Mouse (Mus musculus): ENCODE data around the gene Dock3. TPM values are rescaled to one million over a fixed set of nuclear protein-coding genes. Genes with fewer than 3 reads are reported as not detected.
"Not testable (repeated sequence)": the region's sequence is repeated elsewhere in the genome, so short reads cannot be mapped to it uniquely, and the experiment has no call there.

Dock3 gene
- polyA plus RNA-seq, 1 experiment from 2014 or later, result 0.20 TPM

DNA sequence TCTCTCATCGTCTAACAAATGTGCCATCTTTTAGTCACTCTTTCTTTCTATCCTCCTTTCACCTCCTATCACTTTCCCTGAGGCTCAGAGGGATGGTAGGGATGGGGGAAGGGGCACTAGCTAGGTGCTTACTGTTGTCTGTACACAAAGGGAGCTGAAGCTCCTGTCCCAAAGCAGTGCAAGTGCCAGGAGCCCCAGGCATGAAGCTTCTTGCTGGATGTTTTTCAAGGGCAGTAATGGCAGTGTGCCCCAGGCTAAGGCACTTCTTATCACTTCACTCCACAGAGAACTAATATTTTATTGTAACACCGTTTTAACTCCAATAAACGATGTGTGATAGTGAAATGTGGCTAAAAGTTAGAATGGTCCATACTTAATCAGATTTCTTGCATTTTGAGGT lies 118.9 kb downstream of the Dock3 start:
- no peak for ATAC-seq (replicated peaks; ENCODE audit: low FRiP score, low read depth)
- no peaks in the 10 kb centered on the region for H3K36me3 ChIP-seq (ENCODE audit: insufficient read depth, low read length)
- no peaks in the 10 kb centered on the region for H3K4me1 ChIP-seq (replicated peaks; ENCODE audit: insufficient read depth, low read length)
- no peak overlapping the region for H3K4me3 ChIP-seq (replicated peaks; ENCODE audit: low read depth, low read length)
- 59% methylated on average over 3 of the region's 3 CpGs for WGBS
- H3K27ac ChIP-seq, result no peak overlapping the region
- no peak for TF ChIP-seq CTCF (IDR thresholded peaks at IDR 0.05; ENCODE audit: low read depth)
- DNase-seq (ENCODE audit: low spot score), result no peak
- no peak overlapping the region for H3K9ac ChIP-seq (ENCODE audit: low read depth, low read length)
- no peaks in the 10 kb centered on the region for H3K27me3 ChIP-seq (ENCODE audit: insufficient read depth, low read length)
- H3K9me3 ChIP-seq (replicated peaks; ENCODE audit: low read length), result no peaks in the 10 kb centered on the region
- H3K4me2 ChIP-seq (ENCODE audit: low read length), result no peak overlapping the region

DNA sequence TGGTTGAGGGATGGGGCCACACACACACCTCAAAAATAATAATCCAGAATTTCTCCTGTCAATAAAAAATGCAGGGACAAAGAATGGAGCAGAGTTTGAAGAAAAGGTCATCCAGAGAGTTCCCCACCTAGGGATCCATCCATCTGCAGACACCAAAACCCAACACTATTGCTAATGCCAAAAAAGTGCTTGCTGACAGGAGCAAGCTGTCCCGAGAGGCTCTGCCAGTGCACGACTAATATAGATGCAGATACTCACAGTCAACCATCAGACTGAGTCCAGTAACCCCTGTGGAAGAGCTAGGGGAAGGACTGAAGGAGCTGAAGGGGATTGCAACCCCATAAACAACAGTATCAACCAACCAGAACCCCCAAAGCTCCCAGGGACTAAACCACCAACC lies 119.7 kb downstream of the Dock3 start:
- DNase-seq (ENCODE audit: low spot score), result no peak
- Histone ChIP-seq H3K4me3 (replicated peaks; ENCODE audit: low read depth, low read length) (no peak overlapping the region), H3K27me3 (ENCODE audit: insufficient read depth, low read length) (no peaks in the 10 kb centered on the region), H3K27ac (no peak overlapping the region), H3K4me1 (replicated peaks; ENCODE audit: insufficient read depth, low read length) (no peaks in the 10 kb centered on the region), H3K9ac (ENCODE audit: low read depth, low read length) (no peak overlapping the region), H3K4me2 (ENCODE audit: low read length) (no peak overlapping the region), H3K36me3 (ENCODE audit: insufficient read depth, low read length) (no peaks in the 10 kb centered on the region), H3K9me3 (replicated peaks; ENCODE audit: low read length) (no peaks in the 10 kb centered on the region)
- no peak for TF ChIP-seq CTCF (IDR thresholded peaks at IDR 0.05; ENCODE audit: low read depth)
- ATAC-seq (replicated peaks; ENCODE audit: low FRiP score, low read depth), result no peak
- WGBS, result 63% methylated on average over 2 of the region's 2 CpGs

DNA sequence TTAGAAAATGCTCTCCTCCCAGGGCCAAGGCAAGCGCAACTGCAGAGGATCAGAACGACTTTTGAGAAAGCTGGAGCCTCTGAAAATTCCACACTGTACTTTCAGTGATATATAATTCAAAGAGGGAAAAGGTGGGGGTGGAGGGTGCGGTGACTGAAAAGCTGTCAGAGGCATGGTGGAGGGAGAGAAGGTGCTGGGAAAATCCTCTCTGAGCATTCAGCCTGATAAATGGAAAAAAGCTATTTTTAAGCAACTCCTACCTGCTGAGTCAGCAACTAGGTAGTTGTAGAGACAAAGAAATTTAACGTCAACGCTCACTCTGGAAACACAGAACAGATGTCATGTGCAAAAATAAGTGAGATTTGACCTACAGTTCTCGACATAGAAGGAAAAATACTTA lies 132.2 kb downstream of the Dock3 start:
- H3K27me3 ChIP-seq (ENCODE audit: insufficient read depth, low read length), result no peaks in the 10 kb centered on the region
- 60% methylated on average over 6 of the region's 6 CpGs for WGBS
- H3K4me3 ChIP-seq (replicated peaks; ENCODE audit: low read depth, low read length), result no peak overlapping the region
- H3K36me3 ChIP-seq (ENCODE audit: insufficient read depth, low read length), result no peaks in the 10 kb centered on the region
- H3K4me1 ChIP-seq (replicated peaks; ENCODE audit: insufficient read depth, low read length), result no peaks in the 10 kb centered on the region
- no peak for DNase-seq (ENCODE audit: low spot score)
- H3K4me2 ChIP-seq (ENCODE audit: low read length), result no peak overlapping the region
- H3K27ac ChIP-seq, result no peak overlapping the region
- no peak for TF ChIP-seq CTCF (IDR thresholded peaks at IDR 0.05; ENCODE audit: low read depth)
- H3K9me3 ChIP-seq (replicated peaks; ENCODE audit: low read length), result no peaks in the 10 kb centered on the region
- no peak for ATAC-seq (replicated peaks; ENCODE audit: low FRiP score, low read depth)
- H3K9ac ChIP-seq (ENCODE audit: low read depth, low read length), result no peak overlapping the region

DNA sequence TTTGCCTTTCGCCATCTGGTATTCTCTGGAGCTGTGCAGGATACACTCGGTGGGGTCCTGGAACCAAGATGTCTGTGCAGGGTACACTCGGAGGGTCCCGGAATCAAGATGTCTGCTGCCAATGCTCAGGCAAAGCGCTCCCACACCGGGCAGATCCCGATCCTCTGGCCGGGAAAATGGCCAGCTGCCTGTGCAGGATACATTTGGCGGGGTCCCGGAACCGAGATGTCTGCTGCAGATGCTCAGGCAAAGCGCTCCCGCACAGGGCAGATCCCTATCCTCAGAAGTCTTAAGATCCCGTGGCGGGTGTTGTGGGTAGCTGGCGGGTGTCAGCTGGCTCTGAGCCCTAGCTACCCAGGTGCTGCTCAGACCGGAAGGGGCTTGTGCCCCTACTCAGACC lies 142.3 kb downstream of the Dock3 start:
- not testable (repeated sequence) for H3K36me3 ChIP-seq (ENCODE audit: insufficient read depth, low read length); H3K27me3 ChIP-seq (ENCODE audit: insufficient read depth, low read length); H3K27ac ChIP-seq; H3K4me2 ChIP-seq (ENCODE audit: low read length); DNase-seq (ENCODE audit: low spot score); H3K9me3 ChIP-seq (replicated peaks; ENCODE audit: low read length); ATAC-seq (replicated peaks; ENCODE audit: low FRiP score, low read depth); H3K4me3 ChIP-seq (replicated peaks; ENCODE audit: low read depth, low read length); H3K9ac ChIP-seq (ENCODE audit: low read depth, low read length); H3K4me1 ChIP-seq (replicated peaks; ENCODE audit: insufficient read depth, low read length)
- 75% methylated on average over 17 of the region's 17 CpGs for WGBS

DNA sequence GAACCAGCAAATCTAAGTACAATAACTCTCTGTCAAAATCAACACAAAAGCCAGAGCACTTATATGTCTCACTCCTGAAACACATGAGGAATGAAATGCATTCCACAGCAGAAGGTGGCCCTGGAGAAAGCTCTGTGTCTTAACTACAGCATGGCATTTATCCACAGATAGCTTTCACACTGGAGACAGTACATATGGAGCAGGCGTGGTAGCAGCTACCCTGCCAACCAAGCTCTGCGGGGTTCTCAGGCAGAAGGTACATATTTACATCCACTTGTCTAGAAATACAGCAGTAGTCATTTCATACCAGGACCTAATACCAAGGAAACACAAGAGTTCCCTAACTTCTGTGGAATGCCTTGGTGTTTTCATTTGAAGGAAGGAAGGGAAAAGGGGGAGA lies 144.2 kb downstream of the Dock3 start:
- 77% methylated on average over 2 of the region's 2 CpGs for WGBS
- no peak overlapping the region for H3K9ac ChIP-seq (ENCODE audit: low read depth, low read length)
- no peak overlapping the region for H3K27ac ChIP-seq
- no peak for TF ChIP-seq CTCF (IDR thresholded peaks at IDR 0.05; ENCODE audit: low read depth)
- no peak overlapping the region for H3K4me2 ChIP-seq (ENCODE audit: low read length)
- H3K36me3 ChIP-seq (ENCODE audit: insufficient read depth, low read length), result no peaks in the 10 kb centered on the region
- ATAC-seq (replicated peaks; ENCODE audit: low FRiP score, low read depth) (no peak), DNase-seq (ENCODE audit: low spot score) (no peak)
- H3K27me3 ChIP-seq (ENCODE audit: insufficient read depth, low read length), result no peaks in the 10 kb centered on the region
- no peak overlapping the region for H3K4me3 ChIP-seq (replicated peaks; ENCODE audit: low read depth, low read length)
- H3K9me3 ChIP-seq (replicated peaks; ENCODE audit: low read length), result no peaks in the 10 kb centered on the region
- H3K4me1 ChIP-seq (replicated peaks; ENCODE audit: insufficient read depth, low read length), result no peaks in the 10 kb centered on the region

DNA sequence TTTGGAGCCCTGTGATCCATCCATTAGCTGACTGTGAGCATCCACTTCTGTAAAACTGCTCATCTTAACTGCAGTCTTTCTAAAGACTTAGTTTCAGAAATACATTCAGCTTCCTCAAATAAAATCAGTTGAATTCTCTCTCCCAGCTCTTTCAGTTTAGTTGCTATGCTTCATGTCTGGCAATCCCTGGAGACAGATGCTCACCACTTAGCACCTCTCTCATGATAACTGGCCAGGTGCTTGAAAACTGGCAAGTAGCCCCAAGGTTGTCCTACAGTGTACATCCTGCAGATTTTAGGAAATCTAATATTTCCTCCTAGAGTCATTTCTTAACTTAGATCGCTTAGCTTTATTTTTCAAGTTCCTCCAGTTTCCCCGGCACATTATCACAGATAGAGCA lies 193.8 kb downstream of the Dock3 start:
- no peak for DNase-seq (ENCODE audit: low spot score)

DNA sequence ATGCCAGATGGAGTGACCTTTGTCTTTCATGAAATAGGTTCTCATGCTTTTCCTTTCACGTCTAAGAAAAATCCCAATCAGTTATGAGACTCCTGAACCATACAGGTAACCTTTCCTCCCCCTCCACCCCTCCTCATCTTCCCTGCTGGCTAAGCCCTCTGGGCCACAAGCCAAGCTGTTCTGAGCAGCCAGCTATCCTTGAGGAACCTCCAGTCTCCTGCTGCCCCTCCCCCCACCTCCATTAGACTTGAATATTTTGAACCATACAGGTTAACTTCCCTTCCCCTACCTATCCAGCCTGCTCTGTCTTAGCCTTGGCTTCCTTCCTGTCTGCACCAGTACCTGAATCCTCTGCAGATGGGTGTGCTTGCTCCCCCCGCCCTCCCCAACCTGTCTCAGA lies 204.1 kb downstream of the Dock3 start:
- no peaks in the 10 kb centered on the region for H3K36me3 ChIP-seq (ENCODE audit: insufficient read depth, low read length)
- no peak for DNase-seq (ENCODE audit: low spot score)

More for the DNA sequence above, 193.8 kb downstream of the Dock3 start:
- Histone ChIP-seq H3K4me2 (ENCODE audit: low read length) (no peak overlapping the region), H3K27me3 (ENCODE audit: insufficient read depth, low read length) (no peaks in the 10 kb centered on the region), H3K9ac (ENCODE audit: low read depth, low read length) (no peak overlapping the region), H3K27ac (no peak overlapping the region), H3K36me3 (ENCODE audit: insufficient read depth, low read length) (no peaks in the 10 kb centered on the region), H3K4me3 (replicated peaks; ENCODE audit: low read depth, low read length) (no peak overlapping the region), H3K4me1 (replicated peaks; ENCODE audit: insufficient read depth, low read length) (no peaks in the 10 kb centered on the region), H3K9me3 (replicated peaks; ENCODE audit: low read length) (no peaks in the 10 kb centered on the region)
- TF ChIP-seq CTCF (IDR thresholded peaks at IDR 0.05; ENCODE audit: low read depth), result no peak
- no peak for ATAC-seq (replicated peaks; ENCODE audit: low FRiP score, low read depth)
- WGBS, result 95% methylated on average over 2 of the region's 2 CpGs

More for the DNA sequence above, 204.1 kb downstream of the Dock3 start:
- WGBS, result 61% methylated on average over 2 of the region's 2 CpGs
- TF ChIP-seq CTCF (IDR thresholded peaks at IDR 0.05; ENCODE audit: low read depth), result no peak
- H3K9ac ChIP-seq (ENCODE audit: low read depth, low read length), result no peak overlapping the region
- no peaks in the 10 kb centered on the region for H3K27me3 ChIP-seq (ENCODE audit: insufficient read depth, low read length)
- H3K9me3 ChIP-seq (replicated peaks; ENCODE audit: low read length), result no peaks in the 10 kb centered on the region
- H3K4me1 ChIP-seq (replicated peaks; ENCODE audit: insufficient read depth, low read length), result no peaks in the 10 kb centered on the region
- H3K27ac ChIP-seq, result no peak overlapping the region
- H3K4me3 ChIP-seq (replicated peaks; ENCODE audit: low read depth, low read length), result no peak overlapping the region
- ATAC-seq (replicated peaks; ENCODE audit: low FRiP score, low read depth), result no peak
- H3K4me2 ChIP-seq (ENCODE audit: low read length), result no peak overlapping the region
